Mouse (Mus musculus) Patski (cell line): Measurements from ENCODE around the gene 4930556J24Rik. TPM values are rescaled to one million over a fixed set of nuclear protein-coding genes. Genes with fewer than 3 reads are reported as not detected.
"Not testable (repeated sequence)": the region's sequence is repeated elsewhere in the genome, so short reads cannot be mapped to it uniquely, and the experiment has no call there.

Source experiments
- ATAC-seq: fragments of 100-300 bp; one replicate; pipeline ENCODE4 v1.8.0; 2021
- CTCF ChIA-PET: fragments of 350-600 bp; sonication (Branson Sonifier 250); formaldehyde crosslinking; loops from one replicate; lab custom pipeline; 2022; ENCODE audit warnings: inconsistent platforms; lab: Charles Lee
- POLR2A ChIA-PET: fragments of 350-600 bp; sonication (Branson Sonifier 250); formaldehyde crosslinking; loops from one replicate; lab custom pipeline; 2022; ENCODE audit warnings: antibody characterized with exemption, inconsistent platforms; lab: Charles Lee
- DNase-seq: peaks from one replicate; pipeline ENCODE4 v3.0.0-alpha.2; 2011; ENCODE audit warnings: low read depth, low spot score
- H3K27me3 ChIP-seq: fragments of 371-371 bp; one replicate; pipeline ENCODE4 v1.5.1; 2021
- CTCF ChIP-seq: fragments of 100-300 bp; IDR thresholded peaks from one replicate; pipeline ENCODE4 v1.5.1; 2021
- in situ Hi-C: fragments of 300-500 bp; cut with MboI; formaldehyde crosslinking; loops from 3 replicates; pipeline ENCODE4 v1.11.1; 2018; ENCODE audit warnings: low pct_unique_long_range_greater_than_20kb, mixed read lengths
- polyA plus RNA-seq: library from polyadenylated mRNA; unstranded; gene quantifications from one replicate; pipeline ENCODE4 v1.2.3, GENCODE M21; 2021

The 4930556J24Rik gene
- 0.15 TPM for polyA plus RNA-seq

- ChIA-PET CTCF (no interaction called here), POLR2A (no interaction called here)
- H3K27me3 ChIP-seq, result no peaks in the 10 kb centered on the region
- TF ChIP-seq CTCF, result no peak
- ATAC-seq, result no peak
- in situ Hi-C loops, result no loop called here
- no peak for DNase-seq
Observed at GRCm38 (mm10) chr11:3976678-3977077, at the start of gene 4930556J24Rik. Gene 4930556J24Rik, minus strand, starts transcription at chr11:3976778.

GRCm38 (mm10) chr11:4023321-4023720 lies 46.7 kb upstream of the 4930556J24Rik start:
- ChIA-PET CTCF (no interaction called here), POLR2A (no interaction called here)
- peaks cover 28% of the 10 kb centered on the region for H3K27me3 ChIP-seq
- in situ Hi-C loops, result no loop called here
- DNase-seq (no peak), ATAC-seq (no peak)
- TF ChIP-seq CTCF, result no peak

GRCm38 (mm10) chr11:4022111-4022510 lies 45.5 kb upstream of the 4930556J24Rik start:
- in situ Hi-C loops, ATAC-seq, DNase-seq, POLR2A ChIA-PET, CTCF ChIA-PET: not testable (repeated sequence)
- H3K27me3 ChIP-seq, result peaks cover 27% of the 10 kb centered on the region

GRCm38 (mm10) chr11:4015796-4016195 lies 39.2 kb upstream of the 4930556J24Rik start:
- peaks cover 22% of the 10 kb centered on the region for H3K27me3 ChIP-seq
- DNase-seq, ATAC-seq, POLR2A ChIA-PET, in situ Hi-C loops, CTCF ChIA-PET: not testable (repeated sequence)

GRCm38 (mm10) chr11:4012616-4013015 lies 36.0 kb upstream of the 4930556J24Rik start:
- no peak for TF ChIP-seq CTCF
- in situ Hi-C loops, result loop anchor here (5.0 kb wide), 1 partner anchor 65 kb away; no protein-coding TSS in a partner anchor
- DNase-seq (no peak), ATAC-seq (no peak)
- ChIA-PET CTCF (interaction anchor here (0.9 kb wide), 1 partner anchor 69 kb away, joined by 4 read pairs; no protein-coding TSS in a partner anchor), POLR2A (no interaction called here)
- peaks cover 35% of the 10 kb centered on the region for H3K27me3 ChIP-seq

- H3K27me3 ChIP-seq, result peaks cover 30% of the 10 kb centered on the region
- TF ChIP-seq CTCF, result peak; percentile 40
- ChIA-PET POLR2A (no interaction called here), CTCF (interaction anchor here (0.9 to 1.5 kb wide), 2 partner anchors 74 to 77 kb away, joined by 3 to 5 read pairs; no protein-coding TSS in a partner anchor)
- in situ Hi-C loops, result no loop called here
- no peak for DNase-seq
- no peak for ATAC-seq
Observed at GRCm38 (mm10) chr11:4006462-4006861, 29.9 kb upstream of the 4930556J24Rik start.

GRCm38 (mm10) chr11:4005220-4005805 lies 28.7 kb upstream of the 4930556J24Rik start:
- in situ Hi-C loops, result no loop called here
- ATAC-seq (no peak), DNase-seq (no peak)
- no peak for TF ChIP-seq CTCF
- CTCF ChIA-PET, result interaction anchor here (0.9 kb wide), 1 partner anchor 78 kb away, joined by 3 read pairs; no protein-coding TSS in a partner anchor
- peaks cover 29% of the 10 kb centered on the region for H3K27me3 ChIP-seq
- POLR2A ChIA-PET, result no interaction called here

- in situ Hi-C loops, result no loop called here
- peaks cover 17% of the 10 kb centered on the region for H3K27me3 ChIP-seq
- CTCF ChIA-PET, result interaction anchor here (1.1 kb wide), 1 partner anchor 78 kb away, joined by 3 read pairs; no protein-coding TSS in a partner anchor
- POLR2A ChIA-PET, result no interaction called here
- no peak for TF ChIP-seq CTCF
- DNase-seq (no peak), ATAC-seq (no peak)
Observed at GRCm38 (mm10) chr11:4001603-4002002, 25.0 kb upstream of the 4930556J24Rik start.

- no peak for ATAC-seq
- TF ChIP-seq CTCF, result no peak
- DNase-seq, result no peak
- in situ Hi-C loops, result no loop called here
- ChIA-PET POLR2A (no interaction called here), CTCF (interaction anchor here (0.9 kb wide), 1 partner anchor 80 kb away, joined by 3 read pairs; no protein-coding TSS in a partner anchor)
- H3K27me3 ChIP-seq, result peaks cover 12% of the 10 kb centered on the region
Observed at GRCm38 (mm10) chr11:3999547-3999946, 23.0 kb upstream of the 4930556J24Rik start.

GRCm38 (mm10) chr11:3997978-3998720 lies 21.6 kb upstream of the 4930556J24Rik start:
- ATAC-seq (no peak), DNase-seq (no peak)
- in situ Hi-C loops, result no loop called here
- CTCF ChIA-PET, result no interaction called here
- POLR2A ChIA-PET, result no interaction called here
- no peak for TF ChIP-seq CTCF
- peaks cover 8% of the 10 kb centered on the region for H3K27me3 ChIP-seq

GRCm38 (mm10) chr11:3996840-3997239 lies 20.3 kb upstream of the 4930556J24Rik start:
- CTCF ChIA-PET, result no interaction called here
- POLR2A ChIA-PET, result no interaction called here
- peaks cover 8% of the 10 kb centered on the region for H3K27me3 ChIP-seq
- in situ Hi-C loops, result no loop called here
- ATAC-seq, result no peak
- DNase-seq, result no peak
- TF ChIP-seq CTCF, result no peak
